Mouse (Mus musculus) cerebellum, adult 18-20 months (tissue): ENCODE results near the gene Tsks.

Source experiments
- DNase-seq, 2 experiments: peaks; one replicate each; pipeline ENCODE4 v3.0.0; 2021

Gene Tsks

DNA sequence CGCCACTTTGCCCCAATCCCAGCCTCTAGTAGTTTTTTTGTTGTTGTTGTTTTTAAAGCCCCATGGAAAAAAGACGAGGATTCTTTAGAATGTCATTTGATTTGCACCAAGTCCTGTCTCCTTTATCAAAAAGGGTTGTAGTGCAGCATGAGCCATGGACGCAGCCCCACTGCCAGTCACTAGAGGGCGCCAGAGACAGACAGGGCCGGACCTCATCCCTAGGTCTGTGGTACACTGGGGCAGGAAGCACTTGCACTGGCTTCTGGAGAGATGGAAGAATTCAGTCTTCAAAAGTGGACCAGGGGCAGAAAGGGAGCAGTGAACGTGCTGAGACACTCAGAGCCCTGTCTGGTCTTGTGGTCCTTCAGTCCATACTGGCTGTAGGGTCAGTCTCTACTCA, 40.1 kb downstream of the Tsks start:
- DNase-seq: peak; percentile 88 to 89

- no peak for DNase-seq
Observed at GRCm38 (mm10) chr7:44983944-44984832, 41.2 kb downstream of the Tsks start.

DNA sequence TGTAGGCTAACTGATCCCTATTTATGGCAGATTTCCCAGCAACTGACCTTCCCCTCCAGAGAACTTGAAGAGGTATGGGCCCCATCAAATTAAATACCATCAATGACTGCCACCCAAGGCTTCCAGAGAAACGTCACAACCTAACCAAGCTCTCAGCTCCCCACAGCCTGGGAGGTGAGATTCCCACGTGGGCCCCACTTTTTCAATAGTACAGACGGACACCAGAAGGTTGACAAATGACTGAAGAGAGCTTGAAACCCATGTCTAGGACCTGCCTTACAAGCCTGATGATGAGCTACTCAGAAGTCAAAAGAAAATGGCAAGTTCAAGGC, 41.8 kb downstream of the Tsks start:
- DNase-seq: no peak

DNA sequence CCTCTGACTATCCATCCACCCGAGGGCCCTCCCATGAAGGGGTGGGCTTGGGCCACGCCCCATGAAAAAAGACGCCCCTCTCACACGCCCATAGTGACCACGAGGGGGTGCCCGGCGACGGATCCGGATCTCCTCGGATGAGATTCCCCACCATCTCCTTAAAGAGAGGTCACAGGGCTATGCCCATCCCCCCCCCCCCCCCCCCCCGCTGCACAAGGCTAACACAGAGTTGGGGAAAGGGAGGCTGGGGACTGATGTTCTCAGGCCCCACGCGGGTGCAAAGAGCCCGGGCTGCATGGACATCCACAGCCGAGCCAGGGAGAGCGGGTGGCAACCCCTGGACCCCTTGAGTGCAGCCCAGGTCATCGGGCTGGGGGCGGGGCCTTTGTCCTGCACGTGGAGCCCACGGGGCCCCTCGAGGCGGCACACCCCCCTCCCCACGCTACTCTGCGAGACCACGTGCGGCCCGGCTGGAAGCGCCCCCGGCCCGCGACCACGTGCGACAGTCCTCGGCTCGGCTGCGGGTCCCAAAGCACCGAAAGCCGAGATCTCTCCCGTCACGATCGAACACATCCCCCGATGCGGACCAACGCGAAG, 42.7 kb downstream of the Tsks start:
- peak; percentile 61 to 66 for DNase-seq

DNA sequence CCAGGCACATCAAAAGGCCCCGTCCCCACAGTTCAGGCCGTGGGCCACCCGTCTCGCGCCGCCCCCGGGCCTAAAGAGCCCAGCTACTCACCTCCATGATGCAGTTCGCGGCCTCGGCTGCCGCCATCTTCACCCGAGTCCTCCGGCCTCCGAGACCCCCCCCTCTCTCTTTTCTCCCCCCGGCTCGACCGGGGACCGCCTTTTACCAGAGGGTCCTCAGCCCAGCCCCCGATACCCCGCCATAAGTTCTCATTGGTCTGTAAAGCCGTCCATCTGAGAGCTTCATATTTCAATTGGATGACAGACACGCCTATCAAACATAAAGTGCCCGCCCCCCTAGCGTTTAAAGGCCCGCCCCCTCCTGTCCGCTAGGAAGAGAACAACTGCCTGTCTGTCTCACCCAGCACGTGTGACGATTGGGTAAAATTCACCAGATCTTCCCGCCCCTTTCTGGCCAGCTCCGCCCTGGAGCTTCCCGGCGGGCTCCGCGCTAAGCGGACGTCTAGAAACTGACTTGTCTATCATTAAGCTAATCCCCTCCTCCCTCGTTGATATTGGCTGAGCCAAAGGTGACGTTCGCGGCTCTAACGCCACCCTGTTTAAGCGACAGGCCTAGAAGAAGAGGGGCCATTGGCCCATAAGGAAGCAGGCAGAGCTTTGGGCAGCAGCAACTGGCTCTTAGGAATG, 43.3 kb downstream of the Tsks start, which contains the start of gene Prmt1:
Gene Prmt1 (minus strand): TSS at position 377 of the 687 bp plus-strand sequence.
- DNase-seq: peak; percentile 96 to 99

DNA sequence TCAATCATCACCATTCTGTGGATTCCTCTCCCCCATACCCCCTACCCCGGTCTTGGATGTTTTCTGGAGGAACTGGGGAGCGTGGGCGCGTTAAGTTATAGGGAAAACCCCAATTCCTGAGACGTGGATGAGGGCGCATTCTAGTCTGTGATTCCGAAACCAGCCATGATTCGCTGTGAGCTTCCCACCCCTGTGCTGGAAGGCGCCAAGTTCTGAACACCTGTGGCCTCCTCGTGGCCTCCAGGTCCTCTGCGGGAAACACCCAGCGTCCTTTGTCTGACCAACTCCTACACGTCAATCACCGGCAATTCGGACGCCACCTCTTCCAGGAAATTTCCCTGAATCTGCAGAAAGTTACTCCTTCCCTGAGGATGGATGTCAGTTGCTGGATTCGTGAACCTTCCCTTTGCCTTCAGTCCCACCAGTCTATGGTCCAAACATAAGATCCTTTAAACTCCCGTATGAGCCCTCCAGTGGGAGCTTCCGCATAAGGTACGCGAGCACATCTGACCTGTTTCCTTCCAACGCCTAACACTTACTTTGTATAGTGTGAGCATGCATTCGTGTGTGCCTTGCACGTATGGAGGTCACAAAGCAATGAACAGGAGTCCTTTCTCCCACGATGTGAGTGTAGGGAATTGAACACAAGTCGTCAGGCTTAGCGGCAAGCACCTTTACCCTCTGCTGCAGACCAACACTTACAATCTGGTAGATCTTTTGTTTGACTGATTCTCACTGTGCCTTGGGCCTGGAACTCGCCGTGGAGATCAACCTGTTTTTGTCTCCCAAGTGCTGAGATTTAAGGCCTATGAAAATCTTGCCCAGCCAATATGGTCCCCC, 44.1 kb downstream of the Tsks start:
- DNase-seq: no peak

DNA sequence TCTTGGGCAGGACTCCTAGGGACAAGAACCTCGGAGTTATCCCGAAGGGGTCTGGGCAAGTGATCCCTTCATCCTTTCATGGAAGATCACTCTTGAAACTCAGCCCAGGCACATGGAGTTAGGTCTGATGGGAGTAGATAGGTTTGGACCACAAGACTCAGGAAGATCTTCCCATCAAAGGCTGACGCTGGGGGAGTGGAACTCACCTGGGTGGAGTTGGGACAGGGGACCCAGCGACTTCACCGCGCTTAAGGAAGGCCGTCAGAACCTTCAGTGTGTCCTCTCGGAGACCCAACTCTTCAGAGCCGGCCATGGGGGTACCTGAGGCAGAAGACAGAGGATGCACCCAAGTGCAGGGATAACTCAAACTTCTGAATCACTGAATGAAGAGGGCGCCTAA, 53.7 kb downstream of the Tsks start:
- DNase-seq: no peak

DNA sequence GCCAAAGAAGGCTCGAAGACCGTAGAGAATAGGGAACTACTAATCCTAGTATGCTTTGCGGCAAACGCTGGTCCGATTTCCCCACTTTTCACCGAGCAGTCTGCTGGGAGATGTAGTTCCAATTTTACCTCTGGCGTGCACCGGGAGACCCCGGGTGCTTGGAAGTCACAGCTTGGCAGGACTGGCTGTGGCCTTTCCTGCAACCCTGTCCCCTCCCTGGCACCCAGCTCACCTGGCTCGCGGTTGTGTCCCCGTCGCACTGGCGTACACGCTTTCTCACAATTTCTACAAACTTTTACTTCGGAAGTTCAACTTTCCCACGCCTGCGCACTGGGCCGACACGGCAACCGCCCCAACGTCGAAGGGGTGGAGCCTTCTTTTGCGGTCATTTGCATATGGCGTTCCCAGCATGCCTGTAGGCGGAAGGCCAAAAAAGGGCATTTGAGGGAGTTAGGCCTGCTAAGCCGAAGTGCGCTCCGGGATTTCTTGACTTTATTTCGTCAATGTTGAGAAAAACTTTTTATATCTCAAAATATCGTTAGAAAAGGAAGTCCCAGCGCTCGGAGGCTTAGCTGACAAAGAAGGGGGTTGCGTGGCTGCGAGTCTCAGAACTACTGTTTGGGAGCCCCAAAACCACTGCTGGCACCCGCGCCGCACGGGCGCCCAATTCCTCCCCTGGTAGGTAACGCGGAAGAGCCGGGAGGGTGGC, 54.4 kb downstream of the Tsks start, which contains the start of gene Irf3:
Gene Irf3 (plus strand): TSS at position 418 of the 709 bp plus-strand sequence.
- DNase-seq: peak; percentile 96 to 98

DNA sequence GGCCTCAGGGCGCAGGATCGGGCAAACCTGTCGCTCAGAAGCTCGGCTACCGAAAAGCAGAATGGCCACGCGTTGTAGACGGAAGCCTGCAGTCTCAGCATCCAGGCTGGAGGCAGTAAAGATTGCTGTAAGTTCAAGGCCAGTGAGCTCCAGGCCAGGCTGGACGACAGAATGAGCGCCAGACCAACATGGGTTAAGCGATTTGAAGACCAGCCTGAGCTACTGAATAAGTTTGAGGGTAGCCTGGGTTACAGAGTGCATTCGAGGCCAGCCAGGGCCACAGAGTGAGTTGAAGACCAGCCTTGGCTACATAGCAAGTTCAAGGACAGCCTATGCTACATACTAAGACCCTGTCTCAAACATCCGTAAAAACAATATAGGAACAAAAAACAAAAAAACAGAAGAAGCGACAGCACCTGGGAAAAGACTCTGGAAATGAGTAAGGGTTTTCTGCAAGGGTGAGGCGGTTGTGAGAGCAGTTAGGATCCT, 55.0 kb downstream of the Tsks start:
- no peak for DNase-seq

GRCm38 (mm10) chr7:44998501-44998955, 55.5 kb downstream of the Tsks start, which contains the start of gene Bcl2l12:
TSS of gene Bcl2l12 (minus strand) at chr7:44998712.
- DNase-seq: peak in 1 of 2 experiments; percentile 52

GRCm38 (mm10) chr7:44999753-45000152, 56.7 kb downstream of the Tsks start:
- no peak for DNase-seq

DNA sequence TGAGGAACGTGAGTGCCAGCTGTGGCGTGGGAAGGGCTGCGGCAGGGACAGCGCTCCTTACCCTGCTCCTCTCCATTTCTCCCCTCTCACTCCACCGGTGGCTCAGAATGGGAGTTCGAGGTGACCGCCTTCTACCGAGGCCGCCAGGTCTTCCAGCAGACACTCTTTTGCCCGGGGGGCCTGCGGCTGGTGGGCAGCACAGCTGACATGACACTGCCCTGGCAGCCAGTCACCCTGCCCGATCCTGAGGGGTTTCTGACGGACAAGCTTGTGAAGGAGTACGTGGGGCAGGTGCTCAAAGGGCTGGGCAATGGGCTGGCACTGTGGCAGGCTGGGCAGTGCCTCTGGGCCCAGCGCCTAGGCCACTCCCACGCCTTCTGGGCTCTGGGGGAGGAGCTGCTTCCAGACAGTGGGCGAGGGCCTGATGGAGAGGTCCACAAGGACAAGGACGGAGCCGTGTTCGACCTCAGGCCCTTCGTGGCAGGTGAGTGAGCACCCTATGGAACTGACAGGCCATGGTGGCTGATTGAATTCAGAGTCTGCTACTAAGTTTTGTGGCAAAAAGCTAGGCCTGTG, 57.6 kb downstream of the Tsks start:
- no peak for DNase-seq

- no peak for DNase-seq
Observed at GRCm38 (mm10) chr7:45002440-45002839, 59.4 kb downstream of the Tsks start.

DNA sequence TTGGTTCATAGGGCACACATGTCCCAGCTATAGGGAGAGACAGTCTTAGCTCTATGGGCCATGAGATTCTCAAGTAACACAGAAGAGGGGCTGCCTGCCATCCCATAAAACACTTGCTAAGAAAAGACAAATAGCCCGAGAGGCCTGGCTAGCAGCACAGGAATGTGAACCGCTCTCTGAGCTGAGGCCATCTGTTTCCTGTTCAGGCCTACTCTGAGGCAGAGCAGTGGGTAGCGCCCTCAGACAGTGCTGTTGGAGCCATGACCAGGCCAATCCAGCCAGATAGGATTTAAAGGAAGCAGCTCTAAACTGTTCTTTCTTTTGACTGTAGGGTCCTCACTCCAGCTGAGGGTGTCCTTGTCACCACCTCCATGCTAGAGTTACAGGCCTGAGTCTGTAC, 61.5 kb downstream of the Tsks start:
- DNase-seq: peak in 1 of 2 experiments; percentile 3

DNA sequence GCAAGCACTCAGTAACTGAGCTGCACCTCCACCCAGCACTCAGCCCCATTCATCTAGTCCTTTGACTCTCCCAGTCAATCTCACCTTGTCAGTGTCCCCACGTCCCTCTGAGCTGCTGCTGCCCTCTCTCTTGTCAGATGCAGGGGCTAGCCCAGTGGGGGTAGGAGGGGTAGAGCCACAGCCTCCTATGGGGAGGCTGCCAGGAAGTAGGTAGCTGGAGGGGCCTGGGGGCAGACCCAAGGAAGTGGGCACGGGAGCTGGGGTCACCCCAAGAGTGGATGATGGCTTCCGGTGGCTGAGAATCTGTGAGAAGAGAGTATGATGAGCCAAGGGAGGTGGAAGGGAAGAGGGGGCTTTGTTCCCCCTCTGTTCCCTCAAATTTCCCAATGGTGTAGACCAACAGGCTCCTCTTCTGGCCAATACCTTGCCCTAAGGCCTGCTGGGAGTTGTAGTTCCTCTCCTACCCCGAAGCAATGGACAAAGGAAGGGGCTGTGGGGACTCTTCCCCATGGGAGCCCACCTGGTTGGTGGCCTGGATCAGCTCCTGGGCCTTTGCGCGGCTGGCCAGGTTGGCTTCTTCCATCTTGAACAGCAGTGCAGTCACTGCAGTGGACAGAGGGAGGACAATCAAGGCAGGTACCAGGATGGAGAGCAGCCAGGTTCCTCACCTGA, 62.5 kb downstream of the Tsks start:
- DNase-seq: peak in 1 of 2 experiments; percentile 3

DNA sequence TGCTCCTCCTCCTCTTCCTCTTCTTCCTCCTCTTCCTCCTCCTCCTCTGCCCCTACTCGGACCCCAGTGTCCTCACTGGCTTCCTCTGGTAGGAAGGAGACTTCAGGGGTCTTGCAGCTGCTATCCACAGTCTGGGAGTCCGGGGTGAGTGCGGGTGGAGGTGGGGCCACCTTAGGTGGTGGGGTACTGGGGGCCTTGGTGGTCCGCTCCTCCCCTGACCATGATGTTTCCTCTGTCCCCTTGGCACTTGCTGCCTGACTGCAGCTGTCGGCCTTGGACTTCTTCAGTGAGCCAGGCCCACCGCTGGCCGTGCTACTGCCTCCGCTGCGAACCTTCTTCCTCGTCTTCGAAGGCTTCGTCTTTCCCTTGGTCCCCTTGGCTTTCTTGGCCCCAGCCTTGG, 63.5 kb downstream of the Tsks start:
- peak in 1 of 2 experiments; percentile 3 for DNase-seq

- peak in 1 of 2 experiments; percentile 3 for DNase-seq
Observed at GRCm38 (mm10) chr7:45007141-45007540, 64.1 kb downstream of the Tsks start.
